Mouse (Mus musculus): Measurements from ENCODE around the gene Pspn.

DNA sequence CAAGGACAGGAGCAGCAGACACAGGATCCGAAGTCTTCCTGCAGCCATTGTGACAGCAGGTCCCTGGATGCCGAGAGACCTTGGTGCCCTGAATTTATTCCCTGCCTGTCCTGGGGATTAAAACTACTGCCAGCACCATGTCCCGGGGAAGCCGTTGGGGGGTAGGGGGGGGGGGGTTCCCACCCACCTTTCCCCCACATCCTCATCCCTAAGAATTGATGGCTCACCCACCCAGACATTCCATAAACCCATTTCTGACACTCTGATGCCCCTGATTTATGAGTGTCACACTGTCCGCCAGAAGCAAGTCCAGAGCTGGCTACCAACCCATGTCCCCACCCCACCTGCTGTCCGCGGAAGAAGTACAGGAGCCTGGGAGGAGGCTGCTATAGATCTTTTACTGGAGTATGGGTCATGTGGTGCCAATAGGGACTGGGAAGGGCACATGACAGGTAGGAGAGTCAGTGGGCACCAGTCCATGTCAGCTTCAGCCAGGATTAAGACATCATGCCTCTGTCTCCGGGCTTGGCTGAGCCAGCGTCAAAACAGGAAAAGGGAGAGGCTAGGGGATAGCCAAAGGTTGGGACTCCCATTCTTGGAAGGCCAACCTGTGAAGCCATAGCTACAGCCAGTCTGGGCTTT is at the start of gene Pspn:
- TF ChIP-seq CTCF (IDR thresholded peaks at IDR 0.05) (no peak), EP300 (IDR thresholded peaks at IDR 0.05) (no peak)
